Mouse (Mus musculus) midbrain, postnatal 0 days (tissue): ENCODE measurements around the gene Foxp1. TPM values are rescaled to one million over a fixed set of nuclear protein-coding genes. Genes with fewer than 3 reads are reported as not detected.

Experiments used
- ATAC-seq: fragments of 200-750 bp; cut with Nextera tagmentation; 2 replicates; pipeline ENCODE4 v1.8.0; 2017; ENCODE audit warnings: moderate number of reproducible peaks, mild to moderate bottlenecking, moderate TSS enrichment, moderate library complexity; ENCODE audit not compliant: low FRiP score
- DNase-seq: peaks from one replicate; pipeline ENCODE4 v3.0.0-alpha.2; 2015; ENCODE audit warnings: low spot score
- H3K27ac ChIP-seq: fragments of 300-500 bp; sonication (generic); 2 replicates; pipeline ENCODE4 v1.5.1; 2014; ENCODE audit warnings: low read depth, mild to moderate bottlenecking, low read length, mixed read lengths
- H3K27me3 ChIP-seq: fragments of 300-500 bp; sonication (generic); 2 replicates; pipeline ENCODE4 v1.6.1; 2014; ENCODE audit warnings: low read length, control low read depth, mixed read lengths; ENCODE audit not compliant: insufficient read depth
- H3K36me3 ChIP-seq: fragments of 300-500 bp; sonication (generic); 2 replicates; pipeline ENCODE4 v1.6.1; 2014; ENCODE audit warnings: low read length, control low read depth, mixed read lengths; ENCODE audit not compliant: insufficient read depth
- H3K4me1 ChIP-seq: fragments of 300-500 bp; sonication (generic); 2 replicates; pipeline ENCODE4 v1.6.1; 2014; ENCODE audit warnings: mild to moderate bottlenecking, control low read depth, antibody characterized with exemption, low read length, mixed read lengths; ENCODE audit not compliant: insufficient read depth
- H3K4me2 ChIP-seq: fragments of 300-500 bp; sonication (generic); 2 replicates; pipeline ENCODE4 v1.6.1; 2014; ENCODE audit warnings: low read depth, mild to moderate bottlenecking, low read length, mixed read lengths; ENCODE audit not compliant: poor library complexity, severe bottlenecking
- H3K4me3 ChIP-seq: fragments of 300-500 bp; sonication (generic); 2 replicates; pipeline ENCODE4 v1.5.1; 2014; ENCODE audit warnings: low read depth, mild to moderate bottlenecking, low read length, moderate library complexity
- H3K9ac ChIP-seq: fragments of 300-500 bp; sonication (generic); replicated peaks from 2 replicates; pipeline ENCODE4 v1.6.1; 2014; ENCODE audit warnings: mild to moderate bottlenecking, low read length, moderate library complexity, mixed read lengths; ENCODE audit not compliant: poor library complexity, severe bottlenecking
- H3K9me3 ChIP-seq: fragments of 300-500 bp; sonication (generic); 2 replicates; pipeline ENCODE4 v1.6.1; 2016; ENCODE audit warnings: low read length, control low read depth
- CTCF ChIP-seq: IDR thresholded peaks from 2 replicates; pipeline ENCODE4 v1.5.1; 2016; ENCODE audit warnings: antibody characterized with exemption, mild to moderate bottlenecking
- WGBS: fragments of 180-500 bp; shearing (Covaris S2); extraction: QIAGEN DNeasy Blood & Tissue Kit; methylation state at CpG from one replicate; pipeline ENCODE4 v1.1.7; 2014; 5-methylcytosine and 5-hydroxymethylcytosine counted together
- polyA plus RNA-seq: library from polyadenylated mRNA; unstranded; fragments of >200 nt; fragmentation: Nextera tagmentation; extraction: Ambion mirVana; gene quantifications from 2 replicates; pipeline ENCODE4 v1.2.1, GENCODE M21; 2015
- total RNA-seq: library from RNA; depleted of rRNA; stranded (reverse); fragments of >200 nt; gene quantifications from 2 replicates; pipeline ENCODE4 v1.2.3, GENCODE M21; 2014

Gene Foxp1
- total and polyA plus RNA-seq, 2 experiments from 2014 or later, result 71.1 to 74.3 TPM

DNA sequence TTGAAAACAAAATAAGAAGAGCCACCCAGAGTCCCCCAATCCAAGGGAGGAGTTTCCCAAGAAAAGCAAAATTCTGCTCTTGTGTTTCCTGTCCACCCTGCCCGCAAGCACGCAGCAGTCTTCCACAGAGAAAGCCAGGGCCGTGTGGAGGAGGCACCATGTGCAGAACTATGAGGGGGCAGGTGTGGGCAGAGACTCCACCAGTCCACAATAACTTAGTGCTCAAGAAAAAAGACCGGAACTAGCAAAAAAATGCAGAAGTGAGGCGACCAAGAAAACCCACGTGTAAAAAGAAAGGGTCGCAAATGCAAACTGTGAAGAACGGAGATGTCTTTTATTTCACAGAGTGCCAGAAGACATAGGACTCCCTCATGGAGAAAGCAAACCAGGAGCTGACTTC, 227.0 kb downstream of the Foxp1 start:
- TF ChIP-seq CTCF, result no peak
- Histone ChIP-seq H3K9me3 (no peaks in the 10 kb centered on the region), H3K9ac (no peak overlapping the region), H3K4me3 (no peak overlapping the region), H3K27me3 (no peaks in the 10 kb centered on the region), H3K36me3 (no peaks in the 10 kb centered on the region), H3K4me2 (no peak overlapping the region), H3K4me1 (no peaks in the 10 kb centered on the region), H3K27ac (no peak overlapping the region)
- no peak for ATAC-seq
- 86% methylated on average over 8 of the region's 8 CpGs for WGBS
- DNase-seq, result no peak

DNA sequence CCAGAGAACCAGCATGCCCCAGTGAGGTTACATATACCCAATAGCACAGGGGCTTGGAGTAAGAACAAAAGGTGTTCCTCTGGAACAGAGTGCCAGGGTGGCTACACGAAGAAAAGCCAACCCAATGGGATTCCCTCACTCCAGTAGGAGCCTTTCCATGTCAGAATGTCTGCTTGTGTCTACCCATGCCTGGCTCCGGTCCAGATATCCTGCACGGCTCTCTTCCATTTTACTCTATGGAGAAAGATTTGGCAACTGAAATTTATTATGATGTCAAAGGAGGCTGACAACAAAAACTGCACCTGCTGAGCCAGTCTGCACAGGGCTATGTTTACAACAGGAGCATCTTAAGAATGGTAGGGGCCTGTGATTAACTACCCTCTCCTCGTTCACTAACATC, 233.3 kb downstream of the Foxp1 start:
- no peaks in the 10 kb centered on the region for H3K4me1 ChIP-seq
- TF ChIP-seq CTCF, result no peak
- DNase-seq, result peak; percentile 20
- H3K4me3 ChIP-seq, result no peak overlapping the region
- no peaks in the 10 kb centered on the region for H3K27me3 ChIP-seq
- H3K9me3 ChIP-seq, result no peaks in the 10 kb centered on the region
- ATAC-seq, result no peak
- no peak overlapping the region for H3K27ac ChIP-seq
- WGBS, result 67% methylated on average over 4 of the region's 4 CpGs
- no peak overlapping the region for H3K9ac ChIP-seq
- H3K4me2 ChIP-seq, result no peak overlapping the region
- no peaks in the 10 kb centered on the region for H3K36me3 ChIP-seq

GRCm38 (mm10) chr6:99285026-99285425, 237.5 kb downstream of the Foxp1 start:
- WGBS, result 80% methylated on average over 3 of the region's 3 CpGs
- no peak overlapping the region for H3K4me3 ChIP-seq

GRCm38 (mm10) chr6:99284019-99284418, 238.5 kb downstream of the Foxp1 start:
- H3K27me3 ChIP-seq, result no peaks in the 10 kb centered on the region
- H3K9ac ChIP-seq, result no peak overlapping the region
- TF ChIP-seq CTCF, result no peak
- WGBS, result 73% methylated on average over 4 of the region's 4 CpGs
- no peak for DNase-seq
- no peak for ATAC-seq
- no peak overlapping the region for H3K4me2 ChIP-seq
- no peaks in the 10 kb centered on the region for H3K4me1 ChIP-seq
- no peak overlapping the region for H3K4me3 ChIP-seq
- no peaks in the 10 kb centered on the region for H3K9me3 ChIP-seq
- no peak overlapping the region for H3K27ac ChIP-seq
- H3K36me3 ChIP-seq, result no peaks in the 10 kb centered on the region

More at GRCm38 (mm10) chr6:99285026-99285425, 237.5 kb downstream of the Foxp1 start:
- no peaks in the 10 kb centered on the region for H3K36me3 ChIP-seq
- ATAC-seq (no peak), DNase-seq (no peak)
- H3K27me3 ChIP-seq, result no peaks in the 10 kb centered on the region
- H3K4me2 ChIP-seq, result no peak overlapping the region
- no peak for TF ChIP-seq CTCF
- H3K9ac ChIP-seq, result no peak overlapping the region
- H3K27ac ChIP-seq, result no peak overlapping the region
- H3K4me1 ChIP-seq, result no peaks in the 10 kb centered on the region
- no peaks in the 10 kb centered on the region for H3K9me3 ChIP-seq

DNA sequence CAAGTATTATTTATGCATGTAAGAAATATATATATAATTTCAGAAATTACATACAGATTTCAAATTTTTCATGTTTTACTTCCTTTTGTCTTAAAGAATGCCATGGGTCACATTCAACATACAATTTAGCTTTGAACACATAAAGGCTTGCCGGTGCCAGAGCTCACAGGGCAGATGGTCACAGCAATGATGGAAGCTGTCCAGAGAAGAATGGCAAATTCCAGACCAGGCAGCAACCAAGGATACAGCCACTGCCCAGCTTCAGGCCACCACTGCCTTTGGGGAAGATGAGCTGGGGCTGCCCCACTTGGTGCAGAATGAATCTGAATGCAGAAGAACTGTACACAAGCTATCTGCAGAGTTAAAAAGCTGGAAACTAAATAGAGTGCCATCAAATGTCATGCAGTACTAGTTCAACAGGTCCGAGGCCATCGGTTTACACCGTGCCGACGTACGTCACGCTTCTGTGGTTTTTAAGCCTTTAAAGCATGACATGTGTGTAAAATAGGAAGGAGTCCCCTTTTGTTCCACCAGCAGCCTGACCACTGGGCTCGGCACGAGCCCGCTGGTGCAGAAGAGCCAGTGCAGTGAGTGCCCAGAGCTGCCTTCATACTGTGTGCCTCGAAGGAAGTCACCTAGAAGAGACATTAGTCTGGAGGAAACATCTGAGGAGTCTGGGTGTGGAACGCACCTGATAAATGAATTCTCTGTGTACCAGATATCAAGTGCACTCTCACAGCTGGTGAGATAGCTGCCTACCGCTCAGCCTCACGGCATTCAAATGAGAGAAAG, 239.5 kb downstream of the Foxp1 start:
- peak; percentile 30 for DNase-seq
- no peak overlapping the region for H3K4me3 ChIP-seq
- 24% methylated on average over 15 of the region's 15 CpGs for WGBS
- H3K27me3 ChIP-seq, result no peaks in the 10 kb centered on the region
- no peak overlapping the region for H3K9ac ChIP-seq
- no peak overlapping the region for H3K4me2 ChIP-seq
- H3K36me3 ChIP-seq, result no peaks in the 10 kb centered on the region
- no peak for TF ChIP-seq CTCF
- H3K27ac ChIP-seq, result no peak overlapping the region
- H3K9me3 ChIP-seq, result no peaks in the 10 kb centered on the region
- no peaks in the 10 kb centered on the region for H3K4me1 ChIP-seq
- no peak for ATAC-seq

GRCm38 (mm10) chr6:99281433-99281832, 241.1 kb downstream of the Foxp1 start:
- no peak overlapping the region for H3K4me2 ChIP-seq
- DNase-seq (no peak), ATAC-seq (no peak)
- no peaks in the 10 kb centered on the region for H3K9me3 ChIP-seq
- no peak overlapping the region for H3K27ac ChIP-seq
- H3K4me3 ChIP-seq, result no peak overlapping the region
- no peaks in the 10 kb centered on the region for H3K4me1 ChIP-seq
- H3K36me3 ChIP-seq, result no peaks in the 10 kb centered on the region
- TF ChIP-seq CTCF, result no peak
- no peak overlapping the region for H3K9ac ChIP-seq
- WGBS, result 93% methylated on average over 9 of the region's 9 CpGs
- H3K27me3 ChIP-seq, result no peaks in the 10 kb centered on the region
